19 mouse cellular contexts compared by ENCODE assay signal in genomic region chr8:47590400-47590799, GRCm38 (mm10). TPM values are rescaled to one million over a fixed set of nuclear protein-coding genes. Genes with fewer than 3 reads are reported as not detected.
A peak's percentile ranks its signal among the peaks of the same experiment; 100 is the strongest.
DNase-seq lines count a peak whose midpoint lies in the region; ATAC-seq lines count a peak whose summit lies in the region.
"Had no signal": no experiment of that assay in that cellular context is flagged by ENCODE, and none has a peak within 500 bp of the region (broad histone marks: within the 10 kb centered on the region; RNA-seq: fewer than 3 reads in every experiment).

No protein-coding gene starts in this region.

- H3K4me2 ChIP-seq in hindbrain, embryonic 11.5 days (replicated peaks; ENCODE audit: low read depth, low read length) = no peak overlapping the region
- H3K4me2 ChIP-seq in midbrain, embryonic 11.5 days = no peak overlapping the region
- H3K4me2 ChIP-seq: heart, embryonic 15.5 days had no signal

- no peaks in the 10 kb centered on the region for H3K9me3 ChIP-seq in hindbrain, embryonic 11.5 days (ENCODE audit: control insufficient read depth, low read length)
- no peaks in the 10 kb centered on the region; the same call in 1 of the 2 replicates for H3K9me3 ChIP-seq in midbrain, embryonic 11.5 days (ENCODE audit: control insufficient read depth, low read length)
- H3K9me3 ChIP-seq: heart, embryonic 15.5 days had no signal

- no peak overlapping the region for H3K9ac ChIP-seq in hindbrain, embryonic 11.5 days (ENCODE audit: low read depth, low read length)
- H3K9ac ChIP-seq in midbrain, embryonic 11.5 days (ENCODE audit: low read length) = no peak overlapping the region
- H3K9ac ChIP-seq: heart, embryonic 15.5 days had no signal

- no peaks in the 10 kb centered on the region for H3K27me3 ChIP-seq in hindbrain, embryonic 11.5 days (ENCODE audit: control insufficient read depth, insufficient read depth, low read length)
- no peaks in the 10 kb centered on the region for H3K27me3 ChIP-seq in midbrain, embryonic 11.5 days (ENCODE audit: control insufficient read depth, insufficient read depth, low read length)
- H3K27me3 ChIP-seq: heart, embryonic 15.5 days had no signal

- WGBS in hindbrain, embryonic 11.5 days = 63% methylated on average over 10 of the region's 10 CpGs
- WGBS in midbrain, embryonic 11.5 days = 76% methylated on average over 10 of the region's 10 CpGs

- H3K4me3 ChIP-seq in hindbrain, embryonic 11.5 days (ENCODE audit: low read depth, low read length) = no peak overlapping the region
- no peak overlapping the region for H3K4me3 ChIP-seq in midbrain, embryonic 11.5 days (ENCODE audit: low read depth, low read length)
- H3K4me3 ChIP-seq: erythroblast, embryonic 14.5 days; heart, embryonic 15.5 days had no signal

- H3K4me1 ChIP-seq in hindbrain, embryonic 11.5 days (replicated peaks; ENCODE audit: control insufficient read depth, insufficient read depth, low read length) = no peaks in the 10 kb centered on the region
- no peaks in the 10 kb centered on the region for H3K4me1 ChIP-seq in midbrain, embryonic 11.5 days (ENCODE audit: control insufficient read depth, insufficient read depth, low read length)
- H3K4me1 ChIP-seq: heart, embryonic 15.5 days had no signal

- ATAC-seq in hindbrain, embryonic 11.5 days (ENCODE audit: low FRiP score) = 0 out of 2 replicates have a peak, but pooled peaks have one; percentile 67
- 0 out of 2 replicates have a peak, but pooled peaks have one; percentile 59 for ATAC-seq in midbrain, embryonic 11.5 days (ENCODE audit: low FRiP score)
- no peak for ATAC-seq in erythroid progenitor cell, adult 5-6 weeks (replicated peaks; ENCODE audit: low FRiP score, poor library complexity, severe bottlenecking)

- no peak overlapping the region for H3K27ac ChIP-seq in hindbrain, embryonic 11.5 days (ENCODE audit: low read depth, low read length)
- no peak overlapping the region; the same call in 1 of the 2 replicates for H3K27ac ChIP-seq in midbrain, embryonic 11.5 days (ENCODE audit: low read depth, low read length)
- H3K27ac ChIP-seq: heart, embryonic 15.5 days had no signal

- intact Hi-C loops in left cerebral cortex, postnatal 36 days (cut with DNase I) = no loop called here

- peak; percentile 48 for DNase-seq in heart, adult 11 months
- no peak for DNase-seq in heart, adult 9 months (ENCODE audit: low spot score in 2 of 2)
- DNase-seq in hindbrain, embryonic 11.5 days (ENCODE audit: low spot score) = peak; percentile 11
- no peak for DNase-seq in midbrain, embryonic 11.5 days (ENCODE audit: low spot score, missing footprints)
- DNase-seq in retina, embryonic 14.5 days (ENCODE audit: low spot score) = peak; percentile 15
- no peak for DNase-seq in left cerebral cortex, postnatal 36 days (ENCODE audit: low spot score in 2 of 2)
- DNase-seq in adipocyte (ENCODE audit: low spot score) = no peak
- DNase-seq: adrenal gland, adult 8-10 months; cerebellum, adult 11-12 months; cerebellum, postnatal 36 days; kidney, adult 8-10 months; kidney, postnatal 4 days; lung, adult 18-20 months; lung, postnatal 36 days; right cerebral cortex, postnatal 4 days; thymus, postnatal 4 days had no signal

- no peaks in the 10 kb centered on the region for H3K36me3 ChIP-seq in hindbrain, embryonic 11.5 days (ENCODE audit: control insufficient read depth, insufficient read depth, low read length)
- no peaks in the 10 kb centered on the region for H3K36me3 ChIP-seq in midbrain, embryonic 11.5 days (ENCODE audit: control insufficient read depth, insufficient read depth, low read length)
- H3K36me3 ChIP-seq: heart, embryonic 15.5 days had no signal

RNA-seq across cellular contexts. Expression of gene Rwdd4a, which starts 56.9 kb away (rescaled TPM):
- 56.8 and 57.8 TPM in 2 replicates for polyA plus RNA-seq in hindbrain, embryonic 11.5 days (2014; fragmentation: Nextera tagmentation; extraction: Ambion mirVana)
- 49.0 and 50.5 TPM in 2 replicates for polyA plus RNA-seq in midbrain, embryonic 11.5 days (2014; fragmentation: Nextera tagmentation; extraction: Ambion mirVana)
- total RNA-seq in erythroid progenitor cell, adult 5-6 weeks (2015; ENCODE audit: low replicate concordance) = 8.8 and 11.2 TPM in 2 replicates
- 3.6 and 11.4 TPM in 2 replicates for total RNA-seq in erythroid progenitor cell, adult 5-6 weeks (2017; ENCODE audit: low replicate concordance)
- total RNA-seq in left cerebral cortex, postnatal 36 days (2021) = 10 to 100 TPM; 29.3 to 30.1 TPM

RNA-seq across cellular contexts. Expression of gene Trappc11, which starts 57.1 kb away (rescaled TPM):
- 44.5 and 49.7 TPM in 2 replicates for polyA plus RNA-seq in hindbrain, embryonic 11.5 days (2014; fragmentation: Nextera tagmentation; extraction: Ambion mirVana)
- 47.0 and 47.8 TPM in 2 replicates for polyA plus RNA-seq in midbrain, embryonic 11.5 days (2014; fragmentation: Nextera tagmentation; extraction: Ambion mirVana)
- 10.1 and 11.9 TPM in 2 replicates for total RNA-seq in erythroid progenitor cell, adult 5-6 weeks (2015; ENCODE audit: low replicate concordance)
- total RNA-seq in erythroid progenitor cell, adult 5-6 weeks (2017; ENCODE audit: low replicate concordance) = 13.3 and 18.2 TPM in 2 replicates
- 10 to 100 TPM; 52.8 to 58.9 TPM for total RNA-seq in left cerebral cortex, postnatal 36 days (2021)

Comparison
In these comparisons a context has a peak if more than half of its experiments do, and no peak if none do; other contexts are left out.
1. DNase-seq: peak in heart, adult 11 months (single experiment), hindbrain, embryonic 11.5 days (single experiment) and retina, embryonic 14.5 days (single experiment); none in heart, adult 9 months (0 of 2), midbrain, embryonic 11.5 days (single experiment), left cerebral cortex, postnatal 36 days (0 of 2) and adipocyte (single experiment).